Mouse (Mus musculus) heart, adult 2 months (tissue): Measurements from ENCODE around the gene Trpm3.

Experiments
- CTCF ChIP-seq: fragments of 200-600 bp; IDR thresholded peaks from 2 replicates; pipeline ENCODE4 v1.8.1; 2022; ENCODE audit warnings: antibody characterized with exemption, mild to moderate bottlenecking, moderate library complexity
- EP300 ChIP-seq: fragments of 200-500 bp; IDR thresholded peaks from 2 replicates; pipeline ENCODE4 v1.6.1; 2011; ENCODE audit warnings: low read depth, low read length, control low read depth; ENCODE audit not compliant: insufficient read depth
- POLR2A ChIP-seq: fragments of 200-500 bp; IDR thresholded peaks from 2 replicates; pipeline ENCODE4 v1.6.1; 2011; ENCODE audit warnings: mild to moderate bottlenecking, low read depth, low read length, control low read depth; ENCODE audit not compliant: insufficient read depth

GRCm38 (mm10) chr19:22804311-22804710, 665.5 kb downstream of the Trpm3 start:
- TF ChIP-seq CTCF, result no peak
- no peak for TF ChIP-seq EP300
- TF ChIP-seq POLR2A, result no peak
